Mouse (Mus musculus): ENCODE measurements at regions not wholly inside any gene's neighbourhood (a gene's known extent, or its start where the extent isn't known, plus 50 kb on each side); places are given as distances from the start of the nearest gene placed in this dataset.

DNA sequence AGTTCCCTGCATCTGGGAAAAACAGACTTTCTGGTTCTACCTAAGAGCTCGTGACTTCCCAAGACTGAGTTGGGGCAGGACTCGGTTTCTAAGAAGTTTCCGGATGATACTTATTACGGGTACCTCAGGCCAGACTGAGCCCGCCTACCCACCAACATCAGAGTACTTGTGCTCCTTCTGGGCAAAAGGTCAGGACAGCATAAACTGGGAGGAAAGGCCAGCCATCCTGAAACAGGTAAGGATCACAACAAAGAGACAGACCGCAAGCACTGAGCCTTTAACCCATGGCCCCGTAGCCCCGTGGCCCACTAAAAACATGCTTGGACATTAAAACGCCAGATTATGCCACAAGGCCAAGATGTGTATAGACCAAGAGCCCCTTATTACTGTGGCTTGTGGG lies 199.6 kb downstream of the Ttc8 start:
- no peak overlapping the region for H3K27ac ChIP-seq (ENCODE audit: insufficient read depth, low read length)
- peaks cover 2% of the 10 kb centered on the region for H3K4me1 ChIP-seq (ENCODE audit: control insufficient read depth, insufficient read depth, low read length)
- H3K4me3 ChIP-seq (ENCODE audit: insufficient read depth, low read length), result no peak overlapping the region
- TF ChIP-seq POLR2A (IDR thresholded peaks at IDR 0.05; ENCODE audit: extremely low read depth, insufficient read depth, low read length) (no peak), CTCF (IDR thresholded peaks at IDR 0.05; ENCODE audit: extremely low read depth, insufficient read depth, low read length) (no peak)

DNA sequence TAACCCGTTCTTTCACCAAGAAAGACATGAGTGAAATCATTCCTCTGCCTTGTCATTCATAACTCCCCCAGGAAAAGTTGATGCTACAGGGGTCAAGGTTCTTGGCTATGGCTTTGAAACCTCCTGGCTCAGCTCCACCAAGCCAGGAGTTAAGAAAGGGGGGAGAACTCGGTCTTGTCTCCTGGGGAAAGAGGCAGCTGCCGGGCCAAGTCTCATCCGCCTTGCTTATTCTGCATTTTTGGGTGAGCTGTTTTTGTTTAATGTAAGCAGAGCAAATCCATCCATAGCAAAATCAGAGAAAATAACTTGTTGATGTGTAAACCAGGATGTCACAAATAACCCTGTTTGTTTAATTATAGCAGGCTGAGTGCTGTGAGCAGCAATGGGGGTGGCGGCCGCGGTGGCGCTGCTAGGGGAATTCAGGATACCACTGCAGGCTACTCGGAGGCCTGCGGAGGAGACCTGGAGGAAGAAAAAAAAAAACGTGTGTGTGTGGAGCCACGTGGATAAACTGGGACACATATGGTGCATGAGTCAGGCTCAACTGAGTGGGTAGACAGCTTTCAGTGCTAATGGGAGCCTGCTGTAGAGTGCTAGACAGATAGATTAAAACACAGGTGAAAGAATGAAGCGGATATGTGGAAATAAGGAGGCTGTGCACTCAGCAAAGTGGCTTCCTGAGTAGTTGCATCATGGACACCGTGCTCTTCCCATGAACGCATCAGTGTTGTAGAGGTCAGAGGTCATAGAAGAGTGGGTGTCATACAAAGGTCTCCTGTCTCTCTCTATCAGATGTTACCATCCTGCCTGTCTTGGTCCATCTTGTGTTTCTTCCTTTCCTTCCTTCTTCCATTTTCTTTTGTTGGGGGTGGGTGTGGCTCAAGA lies 203.5 kb downstream of the Ttc8 start:
- peaks cover 2% of the 10 kb centered on the region for H3K4me1 ChIP-seq (ENCODE audit: control insufficient read depth, insufficient read depth, low read length)
- no peak overlapping the region for H3K4me3 ChIP-seq (ENCODE audit: insufficient read depth, low read length)
- TF ChIP-seq POLR2A (IDR thresholded peaks at IDR 0.05; ENCODE audit: extremely low read depth, insufficient read depth, low read length) (no peak), CTCF (IDR thresholded peaks at IDR 0.05; ENCODE audit: extremely low read depth, insufficient read depth, low read length) (no peak)
- H3K27ac ChIP-seq (ENCODE audit: insufficient read depth, low read length), result no peak overlapping the region

DNA sequence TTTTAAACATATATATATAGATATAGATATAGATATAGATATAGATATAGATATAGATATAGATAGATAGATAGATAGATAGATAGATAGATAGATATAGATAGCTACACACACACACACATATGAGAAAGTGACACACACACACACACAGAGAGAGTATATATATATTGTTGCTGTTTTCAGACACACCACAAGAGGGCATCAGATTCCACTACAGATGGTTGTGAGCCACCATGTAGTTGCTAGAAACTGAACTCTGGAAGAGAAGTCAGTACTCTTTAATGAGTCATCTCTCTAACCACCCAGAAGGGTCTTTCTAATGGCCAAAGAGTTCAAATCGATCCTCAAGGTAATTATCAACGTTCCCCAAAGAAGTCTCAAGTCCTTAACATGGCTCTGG lies 205.8 kb downstream of the Ttc8 start:
- no peak overlapping the region for H3K27ac ChIP-seq (ENCODE audit: insufficient read depth, low read length)
- peaks cover 2% of the 10 kb centered on the region for H3K4me1 ChIP-seq (ENCODE audit: control insufficient read depth, insufficient read depth, low read length)
- TF ChIP-seq CTCF (IDR thresholded peaks at IDR 0.05; ENCODE audit: extremely low read depth, insufficient read depth, low read length) (no peak), POLR2A (IDR thresholded peaks at IDR 0.05; ENCODE audit: extremely low read depth, insufficient read depth, low read length) (no peak)

More for the DNA sequence above, 205.8 kb downstream of the Ttc8 start:
- H3K4me3 ChIP-seq (ENCODE audit: insufficient read depth, low read length), result no peak overlapping the region
